Mouse (Mus musculus): ENCODE results near the gene Pld2. TPM values are rescaled to one million over a fixed set of nuclear protein-coding genes. Genes with fewer than 3 reads are reported as not detected.

The Pld2 gene
- total and polyA plus RNA-seq, 3 experiments, result 0.15 to 0.39 TPM; not detected in 1

DNA sequence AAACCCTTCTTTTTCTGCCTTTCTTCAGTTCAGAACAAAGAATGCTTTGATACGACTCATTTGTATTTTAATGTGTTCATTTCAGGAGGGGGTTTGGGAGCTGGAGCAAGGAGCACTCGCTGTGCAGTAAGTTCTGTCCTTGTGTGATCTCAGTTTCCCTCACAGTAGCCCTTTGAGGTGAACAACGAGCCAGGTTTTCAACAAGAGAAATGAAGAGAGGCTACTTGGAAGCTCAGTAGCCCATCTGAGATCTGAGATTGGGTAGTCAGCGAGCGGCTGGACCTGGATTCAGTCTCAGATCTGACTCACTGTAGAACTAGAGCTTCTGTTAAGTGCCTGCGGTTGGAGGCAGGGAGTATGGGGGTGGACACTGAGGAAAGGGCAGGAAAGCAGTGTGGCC lies 34.0 kb downstream of the Pld2 start:
- no peak overlapping the region for H3K4me3 ChIP-seq (ENCODE audit: control insufficient read depth in 1 of 2, insufficient read depth in 1 of 2, low read depth in 2 of 2, low read length in 2 of 2)
- peaks cover 25 to 54% of the 10 kb centered on the region in 2 experiments for H3K4me1 ChIP-seq (ENCODE audit: control insufficient read depth in 1 of 2, insufficient read depth in 2 of 2, low read length in 2 of 2)
- H3K27ac ChIP-seq (ENCODE audit: control insufficient read depth, low read depth, low read length), result no peak overlapping the region
- no peak for DNase-seq (ENCODE audit: low read depth, low spot score)
- H3K36me3 ChIP-seq (ENCODE audit: control insufficient read depth in 1 of 2, insufficient read depth in 2 of 2, low read length in 2 of 2), result peaks cover 0 to 51% of the 10 kb centered on the region in 2 experiments; a peak in 2 of 4 replicates
- TF ChIP-seq POLR2A (IDR thresholded peaks at IDR 0.05; ENCODE audit: control insufficient read depth in 1 of 2, insufficient read depth in 1 of 2, low read depth in 1 of 2, low read length in 2 of 2, poor library complexity in 1 of 2) (no peak), USF1 (IDR thresholded peaks at IDR 0.05; ENCODE audit: low read depth, low read length) (no peak), MAZ (IDR thresholded peaks at IDR 0.05; ENCODE audit: low read depth, low read length) (no peak), JUND (IDR thresholded peaks at IDR 0.05; ENCODE audit: low read depth, low read length) (no peak), ZNF384 (IDR thresholded peaks at IDR 0.05; ENCODE audit: low read depth, low read length) (no peak), ETS1 (IDR thresholded peaks at IDR 0.05; ENCODE audit: low read depth, low read length) (no peak), MAFK (IDR thresholded peaks at IDR 0.05; ENCODE audit: borderline replicate concordance, low read depth, low read length) (no peak), GABPA (IDR thresholded peaks at IDR 0.05; ENCODE audit: low read depth, low read length) (no peak), BHLHE40 (IDR thresholded peaks at IDR 0.05; ENCODE audit: borderline replicate concordance, low read depth, low read length) (no peak), TBP (IDR thresholded peaks at IDR 0.05; ENCODE audit: low read depth, low read length) (no peak), CTCF (IDR thresholded peaks at IDR 0.05 in 2 of 3, conservative IDR thresholded peaks at IDR 0.05 in 1 of 3; ENCODE audit: control insufficient read depth in 1 of 3, insufficient read depth in 1 of 3, low read depth in 2 of 3, low read length in 3 of 3, poor library complexity in 1 of 3, severe bottlenecking in 1 of 3) (no peak), TAL1 (IDR thresholded peaks at IDR 0.05; ENCODE audit: low read length) (no peak), MYC (IDR thresholded peaks at IDR 0.05; ENCODE audit: low read depth, low read length) (no peak), TCF12 (IDR thresholded peaks at IDR 0.05; ENCODE audit: low read depth, low read length) (no peak), E2F4 (IDR thresholded peaks at IDR 0.05; ENCODE audit: borderline replicate concordance, low read depth, low read length) (no peak), MYB (IDR thresholded peaks at IDR 0.05; ENCODE audit: low read depth, low read length) (no peak), RAD21 (IDR thresholded peaks at IDR 0.05; ENCODE audit: low read depth, low read length) (no peak), NRF1 (IDR thresholded peaks at IDR 0.05; ENCODE audit: insufficient read depth, low read depth, low read length, poor library complexity, severe bottlenecking) (no peak), POLR2AphosphoS5 (IDR thresholded peaks at IDR 0.05; ENCODE audit: borderline replicate concordance, low read depth, low read length) (no peak)
- no peak overlapping the region for H3K9ac ChIP-seq (ENCODE audit: control insufficient read depth, low read depth, low read length, poor library complexity, severe bottlenecking)
- H3K79me2 ChIP-seq (ENCODE audit: control insufficient read depth, insufficient read depth, low read length, poor library complexity), result peaks cover 42% of the 10 kb centered on the region
- H3K27me3 ChIP-seq (ENCODE audit: control insufficient read depth in 1 of 2, insufficient read depth in 2 of 2, low read length in 2 of 2), result no peaks in the 10 kb centered on the region
- H3K9me3 ChIP-seq (replicated peaks; ENCODE audit: insufficient read depth, low read length), result no peaks in the 10 kb centered on the region

DNA sequence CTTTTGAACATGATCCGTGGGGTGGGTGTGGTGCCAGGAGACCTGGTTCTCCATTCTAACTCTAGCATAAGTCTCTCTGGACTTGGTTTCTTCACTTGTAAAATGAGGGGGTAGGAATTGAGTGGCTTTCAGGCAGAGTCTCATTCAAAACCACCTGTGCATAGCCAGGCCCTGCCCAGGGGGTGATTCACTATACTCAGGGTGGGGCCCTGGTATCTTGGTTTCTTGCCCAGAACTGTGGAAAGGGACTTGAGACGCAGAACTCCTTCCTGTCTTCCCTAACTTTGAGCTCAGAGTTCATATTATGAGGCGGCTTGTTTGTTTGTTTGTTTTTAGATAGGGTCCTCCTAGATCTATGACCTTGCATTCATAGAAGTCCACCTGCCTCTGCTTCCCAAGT lies 37.3 kb downstream of the Pld2 start:
- peaks cover 26% of the 10 kb centered on the region for H3K79me2 ChIP-seq (ENCODE audit: control insufficient read depth, insufficient read depth, low read length, poor library complexity)
- peaks cover 0 to 32% of the 10 kb centered on the region in 2 experiments; a peak in 2 of 4 replicates for H3K36me3 ChIP-seq (ENCODE audit: control insufficient read depth in 1 of 2, insufficient read depth in 2 of 2, low read length in 2 of 2)
- H3K9ac ChIP-seq (ENCODE audit: control insufficient read depth, low read depth, low read length, poor library complexity, severe bottlenecking), result no peak overlapping the region
- no peak overlapping the region for H3K4me3 ChIP-seq (ENCODE audit: control insufficient read depth in 1 of 2, insufficient read depth in 1 of 2, low read depth in 2 of 2, low read length in 2 of 2)
- no peak overlapping the region for H3K27ac ChIP-seq (ENCODE audit: control insufficient read depth, low read depth, low read length)
- H3K27me3 ChIP-seq (ENCODE audit: control insufficient read depth in 1 of 2, insufficient read depth in 2 of 2, low read length in 2 of 2), result no peaks in the 10 kb centered on the region
- TF ChIP-seq TAL1 (IDR thresholded peaks at IDR 0.05; ENCODE audit: low read length), result no peak
- TF ChIP-seq MEF2A (IDR thresholded peaks at IDR 0.05; ENCODE audit: extremely low read depth, insufficient replicate concordance, low read depth, low read length, poor library complexity, severe bottlenecking), result no peak
- no peak for TF ChIP-seq ZC3H11A (IDR thresholded peaks at IDR 0.05; ENCODE audit: low read depth, low read length)
- TF ChIP-seq ETS1 (IDR thresholded peaks at IDR 0.05; ENCODE audit: low read depth, low read length), result no peak
- no peak for TF ChIP-seq ELF1 (IDR thresholded peaks at IDR 0.05; ENCODE audit: low read depth, low read length)
- TF ChIP-seq RAD21 (IDR thresholded peaks at IDR 0.05; ENCODE audit: low read depth, low read length), result no peak
- TF ChIP-seq KAT2A (conservative IDR thresholded peaks at IDR 0.05; ENCODE audit: low read depth, low read length), result no peak
- DNase-seq (ENCODE audit: low read depth, low spot score), result peak; percentile 47
- H3K9me3 ChIP-seq (replicated peaks; ENCODE audit: insufficient read depth, low read length), result no peaks in the 10 kb centered on the region
- H3K4me1 ChIP-seq (ENCODE audit: control insufficient read depth in 1 of 2, insufficient read depth in 2 of 2, low read length in 2 of 2), result peaks cover 17 to 34% of the 10 kb centered on the region in 2 experiments

Data from MEL (cell line).